Mouse (Mus musculus) cortical plate, adult 2 months (tissue): ENCODE measurements at regions not wholly inside any gene's neighbourhood (a gene's known extent, or its start where the extent isn't known, plus 50 kb on each side); places are given as distances from the start of the nearest gene placed in this dataset.

Experiments
- H3K27ac ChIP-seq: fragments of 200-500 bp; 2 replicates; pipeline ENCODE4 v1.5.1; 2012; ENCODE audit warnings: low read length, control low read depth, inconsistent platforms; ENCODE audit not compliant: insufficient read depth
- H3K4me1 ChIP-seq: fragments of 200-500 bp; 2 replicates; pipeline ENCODE4 v1.6.1; 2011; ENCODE audit warnings: low read length; ENCODE audit not compliant: control insufficient read depth, insufficient read depth
- H3K4me3 ChIP-seq: fragments of 200-500 bp; 2 replicates; pipeline ENCODE4 v1.5.1; 2011; ENCODE audit warnings: mild to moderate bottlenecking, low read length, control low read depth; ENCODE audit not compliant: insufficient read depth
- CTCF ChIP-seq: fragments of 200-500 bp; IDR thresholded peaks from 2 replicates; pipeline ENCODE4 v1.5.1; 2011; ENCODE audit warnings: mild to moderate bottlenecking, control low read depth, low read length; ENCODE audit not compliant: insufficient read depth; ENCODE audit errors: extremely low read depth
- POLR2A ChIP-seq: fragments of 200-500 bp; IDR thresholded peaks from 2 replicates; pipeline ENCODE4 v1.6.1; 2011; ENCODE audit warnings: mild to moderate bottlenecking, low read length, control low read depth; ENCODE audit not compliant: insufficient read depth; ENCODE audit errors: extremely low read depth

- Histone ChIP-seq H3K27ac (no peak overlapping the region), H3K4me3 (no peak overlapping the region), H3K4me1 (no peaks in the 10 kb centered on the region)
- no peak for TF ChIP-seq CTCF
- TF ChIP-seq POLR2A, result no peak
Observed at GRCm38 (mm10) chr1:61050346-61050745, 72.6 kb downstream of the Icos start.

- Histone ChIP-seq H3K27ac (no peak overlapping the region), H3K4me1 (no peaks in the 10 kb centered on the region), H3K4me3 (no peak overlapping the region)
- TF ChIP-seq CTCF (no peak), POLR2A (no peak)
Observed at GRCm38 (mm10) chr1:61053676-61054075, 75.9 kb downstream of the Icos start.

- Histone ChIP-seq H3K27ac (no peak overlapping the region), H3K4me3 (no peak overlapping the region), H3K4me1 (no peaks in the 10 kb centered on the region)
- TF ChIP-seq POLR2A (no peak), CTCF (no peak)
Observed at GRCm38 (mm10) chr1:61054391-61054790, 76.7 kb downstream of the Icos start.

GRCm38 (mm10) chr1:61055176-61055575, 77.4 kb downstream of the Icos start:
- Histone ChIP-seq H3K27ac (no peak overlapping the region), H3K4me1 (no peaks in the 10 kb centered on the region), H3K4me3 (no peak overlapping the region)
- TF ChIP-seq POLR2A (no peak), CTCF (peak; percentile 77)

- Histone ChIP-seq H3K27ac (no peak overlapping the region), H3K4me3 (no peak overlapping the region), H3K4me1 (no peaks in the 10 kb centered on the region)
- TF ChIP-seq POLR2A (no peak), CTCF (no peak)
Observed at GRCm38 (mm10) chr1:61059910-61060536, 82.3 kb downstream of the Icos start.

GRCm38 (mm10) chr1:61061892-61062460, 84.2 kb downstream of the Icos start:
- H3K4me1 ChIP-seq, result no peaks in the 10 kb centered on the region
- H3K4me3 ChIP-seq, result no peak overlapping the region
- no peak overlapping the region for H3K27ac ChIP-seq
- TF ChIP-seq POLR2A, result no peak
- TF ChIP-seq CTCF, result no peak

- no peak for TF ChIP-seq CTCF
- TF ChIP-seq POLR2A, result no peak
Observed at GRCm38 (mm10) chr1:61068112-61068511, 90.4 kb downstream of the Icos start.

GRCm38 (mm10) chr1:61074127-61074526, 96.4 kb downstream of the Icos start:
- peak overlapping the region; percentile 79; the same call in 1 of the 2 replicates for H3K27ac ChIP-seq
- no peaks in the 10 kb centered on the region for H3K4me1 ChIP-seq

More at GRCm38 (mm10) chr1:61068112-61068511, 90.4 kb downstream of the Icos start:
- no peak overlapping the region for H3K27ac ChIP-seq
- H3K4me3 ChIP-seq, result no peak overlapping the region
- no peaks in the 10 kb centered on the region for H3K4me1 ChIP-seq

GRCm38 (mm10) chr1:61075335-61075734, 97.6 kb downstream of the Icos start:
- Histone ChIP-seq H3K4me3 (no peak overlapping the region), H3K4me1 (no peaks in the 10 kb centered on the region), H3K27ac (no peak overlapping the region)
- no peak for TF ChIP-seq POLR2A
- TF ChIP-seq CTCF, result no peak

More at GRCm38 (mm10) chr1:61074127-61074526, 96.4 kb downstream of the Icos start:
- TF ChIP-seq CTCF (no peak), POLR2A (no peak)
- no peak overlapping the region for H3K4me3 ChIP-seq

GRCm38 (mm10) chr1:61084732-61085131, 107.0 kb downstream of the Icos start:
- H3K4me1 ChIP-seq, result no peaks in the 10 kb centered on the region
- H3K4me3 ChIP-seq, result no peak overlapping the region
- H3K27ac ChIP-seq, result no peak overlapping the region
- TF ChIP-seq CTCF (no peak), POLR2A (no peak)
